Mouse (Mus musculus) ZHBTc4 (cell line): ENCODE data around the gene Zfhx3.

Experiments used
- DNase-seq: peaks from one replicate; pipeline ENCODE4 v3.0.0-alpha.2; 2011; ENCODE audit warnings: low read depth, low spot score

Zfhx3 gene

DNA sequence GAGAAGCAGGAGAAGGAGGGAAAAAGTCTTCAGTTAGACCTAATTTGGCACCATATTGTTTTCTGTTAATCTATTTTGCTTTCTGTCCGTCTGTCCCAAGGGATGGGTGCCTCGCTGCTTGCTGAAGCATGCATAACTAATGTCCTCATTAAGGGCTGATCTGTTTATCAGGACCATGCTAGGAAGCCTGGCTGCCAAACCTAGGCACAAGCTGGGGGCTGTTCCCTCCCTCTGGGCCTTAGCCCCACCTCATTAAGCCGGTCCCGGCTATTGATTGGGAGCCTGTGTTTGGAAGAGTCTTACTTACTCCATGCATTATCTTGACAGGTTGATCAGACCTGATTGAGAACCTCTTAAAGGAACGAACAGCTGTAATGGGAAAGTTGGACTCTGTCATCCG is 903.7 kb downstream of the Zfhx3 start:
- no peak for DNase-seq

- no peak for DNase-seq
Measured at GRCm38 (mm10) chr8:108846827-108847226, 904.4 kb downstream of the Zfhx3 start.

- DNase-seq = no peak
Measured at GRCm38 (mm10) chr8:108847356-108847755, 904.9 kb downstream of the Zfhx3 start.

DNA sequence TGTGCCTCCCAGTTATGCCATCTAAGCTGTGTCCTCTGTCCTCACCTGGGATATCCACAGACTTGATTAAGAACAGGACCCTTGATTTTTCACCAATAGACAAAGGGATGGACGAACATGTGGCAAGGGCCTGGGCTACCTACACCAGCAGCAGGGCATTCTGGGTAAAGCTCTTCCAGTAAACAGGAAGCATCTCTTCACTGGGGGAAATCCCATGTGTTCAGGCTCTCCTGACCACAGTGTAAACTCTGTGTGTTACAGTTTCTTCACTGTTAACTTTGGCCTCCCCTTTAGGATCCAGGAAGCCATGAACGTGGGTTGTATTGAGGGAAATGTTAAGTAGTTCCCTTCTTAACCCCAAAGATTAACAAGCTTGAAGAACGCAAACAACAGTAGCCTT is 906.0 kb downstream of the Zfhx3 start:
- no peak for DNase-seq

- no peak for DNase-seq
Measured at GRCm38 (mm10) chr8:108853028-108853427, 910.6 kb downstream of the Zfhx3 start.

DNA sequence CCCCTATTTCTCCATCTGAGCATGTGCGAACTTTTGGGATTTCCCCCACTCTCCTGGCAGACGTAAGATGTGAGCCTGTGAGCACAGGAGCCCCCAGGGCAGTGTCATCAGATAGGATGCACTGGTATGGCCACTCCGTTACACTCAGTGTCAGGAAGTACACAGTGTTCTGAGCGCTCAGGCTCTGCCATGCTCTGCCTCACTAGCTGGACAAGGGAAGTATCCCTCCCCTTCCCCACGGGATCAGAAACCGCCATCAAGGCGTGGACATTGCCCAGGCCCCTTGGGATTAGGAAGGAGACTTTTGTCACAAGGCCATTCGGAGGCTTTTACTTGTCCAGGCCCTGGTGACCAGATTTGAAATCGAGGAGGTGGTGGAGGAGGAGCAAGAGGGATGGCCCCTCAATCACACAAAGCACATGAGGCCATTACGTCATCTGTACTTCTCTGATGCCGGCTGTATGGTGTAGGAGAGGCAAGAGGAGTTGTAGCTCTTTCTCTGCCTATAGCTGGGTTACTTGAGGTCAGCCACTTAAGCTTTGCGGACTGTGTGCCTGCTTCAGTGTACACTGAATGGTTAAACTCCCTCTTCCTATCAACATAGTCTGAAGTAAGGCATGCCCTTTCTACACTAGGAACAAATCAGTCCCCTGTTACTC is 912.1 kb downstream of the Zfhx3 start:
- no peak for DNase-seq

DNA sequence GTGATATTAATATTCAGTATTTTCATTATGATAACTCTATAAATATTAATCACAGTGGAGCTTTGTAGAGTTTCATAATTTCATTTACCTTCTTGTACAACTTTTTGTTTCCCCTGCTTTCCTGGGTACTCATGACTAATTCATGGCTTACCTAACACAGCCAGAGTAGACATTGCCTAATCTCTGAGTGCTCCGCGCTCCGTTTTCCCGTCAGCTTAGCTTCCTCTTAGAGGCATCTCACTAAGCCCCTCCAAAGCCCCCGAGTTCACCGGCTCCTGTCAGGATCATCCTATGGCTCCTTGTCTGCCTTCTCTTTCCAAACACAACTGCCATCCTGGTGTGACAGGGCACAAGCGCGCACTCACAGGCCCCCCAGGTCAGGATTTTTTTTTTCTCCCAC is 916.6 kb downstream of the Zfhx3 start:
- no peak for DNase-seq

GRCm38 (mm10) chr8:108859983-108860382 is 917.5 kb downstream of the Zfhx3 start:
- no peak for DNase-seq

GRCm38 (mm10) chr8:108863440-108863839 is 921.0 kb downstream of the Zfhx3 start:
- DNase-seq = no peak

DNA sequence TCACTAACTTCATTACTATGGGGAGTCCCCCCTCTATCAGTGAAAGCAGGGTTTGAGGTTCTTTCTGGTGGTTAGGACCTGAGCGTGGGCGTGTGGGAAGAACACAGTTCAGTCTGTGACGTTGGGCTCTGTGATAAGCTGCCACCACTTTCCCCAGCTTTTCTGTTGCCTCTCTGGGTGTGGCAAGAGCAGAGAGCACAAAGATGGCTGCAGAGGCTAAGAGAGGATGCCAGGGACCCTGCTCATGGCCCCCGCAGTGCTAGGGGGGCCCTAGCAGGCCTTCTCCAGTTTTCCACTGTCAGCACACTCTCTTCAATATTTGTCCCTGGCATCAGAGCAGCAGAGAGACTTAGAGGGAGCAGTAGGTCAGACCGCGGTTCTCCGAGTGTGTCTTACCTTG is 924.0 kb downstream of the Zfhx3 start:
- no peak for DNase-seq

- DNase-seq = no peak
Measured at GRCm38 (mm10) chr8:108867482-108868258, 925.2 kb downstream of the Zfhx3 start.

DNA sequence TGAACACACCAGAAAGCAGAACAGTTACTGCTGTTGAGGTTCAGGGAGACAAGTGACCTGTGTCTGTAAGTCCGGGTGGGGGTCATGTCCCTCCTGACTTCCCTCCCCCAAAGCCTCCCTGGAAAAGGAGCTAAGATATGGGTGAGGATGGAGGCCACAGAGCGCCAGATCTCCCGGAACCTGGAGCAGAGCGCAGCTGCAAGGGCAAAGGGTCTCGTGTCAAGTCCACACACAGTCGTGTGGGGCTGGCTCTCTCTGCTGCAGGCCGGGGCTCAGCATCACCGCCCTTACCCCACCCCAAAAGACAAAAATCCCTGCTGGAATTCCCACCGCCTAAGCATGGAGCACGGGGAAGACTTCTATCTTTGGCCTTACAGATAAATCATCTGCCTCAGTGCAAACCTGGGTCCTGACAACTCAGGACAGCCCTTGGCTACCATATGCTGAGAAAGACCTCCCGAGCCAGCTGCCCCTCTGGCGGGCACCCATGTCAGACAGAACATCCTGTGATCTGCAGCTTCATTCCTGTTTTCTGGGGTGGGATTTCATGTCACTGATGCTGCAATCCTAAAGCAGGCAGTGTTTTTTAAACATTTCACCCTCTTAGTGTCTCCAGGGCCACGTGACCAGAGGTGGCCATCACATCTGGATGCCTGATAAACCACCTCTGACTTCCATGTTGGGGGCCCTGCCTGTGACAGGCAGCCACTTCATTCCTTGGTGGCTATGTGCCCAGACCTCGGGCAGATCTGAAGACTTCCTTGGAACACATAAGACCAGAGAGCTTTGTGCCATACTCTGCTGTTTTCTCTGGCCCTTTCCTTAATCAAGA is 926.0 kb downstream of the Zfhx3 start:
- no peak for DNase-seq

DNA sequence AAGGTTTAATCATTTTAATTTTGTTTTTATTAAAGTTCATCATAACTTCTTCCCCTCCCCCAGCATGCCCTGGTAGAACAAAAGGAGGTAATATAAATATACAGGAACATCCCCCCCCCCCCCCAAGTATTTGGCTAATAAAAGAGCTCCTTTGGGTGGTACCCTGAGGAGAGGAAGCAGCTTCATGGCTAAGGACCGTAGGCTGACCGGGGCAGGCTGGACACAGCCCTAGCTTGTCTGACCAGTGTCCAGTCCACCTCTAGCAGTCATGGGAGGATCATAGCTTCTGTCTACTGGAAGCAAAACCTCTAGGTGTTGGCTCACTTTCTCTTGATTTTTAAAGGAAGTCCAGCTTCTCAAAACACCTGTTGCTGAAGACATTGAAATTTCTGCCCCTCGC is 927.0 kb downstream of the Zfhx3 start:
- DNase-seq = no peak

- no peak for DNase-seq
Measured at GRCm38 (mm10) chr8:108869935-108870334, 927.5 kb downstream of the Zfhx3 start.

DNA sequence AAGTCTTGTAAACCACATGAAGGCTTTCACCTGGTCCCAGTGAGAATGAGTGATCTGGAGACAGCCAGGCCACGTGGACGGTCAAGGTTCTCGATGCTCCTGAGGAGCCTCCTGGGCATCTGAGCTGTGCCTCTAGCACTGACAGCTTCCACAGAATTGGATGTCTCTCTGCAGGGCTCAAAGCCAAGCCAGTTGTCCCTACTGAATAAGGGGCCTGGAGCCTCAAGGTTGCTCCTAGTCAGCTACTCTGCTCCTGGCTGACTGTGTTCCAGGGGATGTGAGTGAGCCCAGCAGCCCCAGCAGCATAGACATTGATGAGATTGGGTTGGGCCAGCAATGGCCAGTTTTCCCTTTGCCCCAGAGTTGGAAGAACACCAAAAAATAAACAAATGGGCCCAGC is 927.9 kb downstream of the Zfhx3 start:
- DNase-seq = no peak

DNA sequence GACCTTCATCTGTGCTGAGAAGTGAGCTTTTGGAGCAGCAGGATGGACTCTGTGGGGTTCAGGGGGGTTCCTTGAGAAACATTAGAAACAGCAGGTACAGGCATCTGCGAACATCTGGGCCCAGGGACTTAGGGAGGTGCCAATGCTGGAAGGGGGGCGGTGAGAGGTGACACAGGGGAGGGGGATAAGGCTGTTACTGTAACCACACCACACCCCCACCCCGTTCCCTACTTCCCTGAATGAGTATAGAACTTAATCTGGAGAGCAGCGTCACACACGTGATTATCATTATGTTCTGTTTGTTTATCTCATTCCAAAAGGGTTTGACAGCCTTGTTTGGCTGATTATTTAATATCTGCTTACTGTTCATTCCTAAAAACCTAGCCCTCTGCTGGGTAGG is 933.3 kb downstream of the Zfhx3 start:
- DNase-seq = no peak

DNA sequence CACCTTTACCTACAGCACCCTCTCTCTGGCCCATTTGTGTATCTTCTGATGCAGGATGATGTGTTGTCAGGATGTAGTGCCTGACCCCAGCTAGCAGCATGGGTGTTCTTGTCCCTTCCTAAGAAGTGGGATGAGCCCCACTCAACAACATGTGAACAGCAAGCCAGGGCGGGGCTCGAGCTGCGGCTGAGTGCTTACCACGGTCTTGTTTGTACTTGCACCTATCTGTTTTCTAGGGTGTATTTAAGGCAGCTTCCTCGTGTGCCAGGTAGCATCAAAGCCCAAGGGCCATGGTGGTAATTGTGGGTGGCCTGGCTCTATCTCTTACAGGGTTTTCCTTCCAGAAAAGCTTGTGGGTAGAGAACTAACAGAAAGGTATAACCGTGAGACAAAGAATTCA is 937.7 kb downstream of the Zfhx3 start:
- DNase-seq = no peak

- DNase-seq = no peak
Measured at GRCm38 (mm10) chr8:108881336-108881735, 938.9 kb downstream of the Zfhx3 start.

- no peak for DNase-seq
Measured at GRCm38 (mm10) chr8:108882073-108882472, 939.6 kb downstream of the Zfhx3 start.

DNA sequence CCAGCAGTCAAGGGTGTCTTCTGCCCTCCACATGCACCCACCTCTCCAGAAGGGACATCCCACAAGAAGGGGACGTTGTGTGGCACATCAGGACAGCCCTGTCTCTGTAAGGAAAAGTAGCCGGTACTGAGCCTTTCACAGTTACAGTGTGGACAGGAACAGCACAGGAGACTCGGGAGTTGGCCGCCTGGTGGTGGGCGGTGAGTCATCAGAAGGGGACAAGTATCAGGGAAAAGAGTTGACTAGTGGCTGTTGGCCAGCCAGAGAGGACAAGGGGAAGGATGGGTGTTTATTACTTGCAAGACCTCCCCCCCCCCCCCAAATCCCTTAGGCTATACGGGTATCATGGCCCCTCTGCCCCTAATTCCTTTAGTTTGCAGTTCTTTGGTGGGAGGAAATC is 940.9 kb downstream of the Zfhx3 start:
- DNase-seq = no peak

DNA sequence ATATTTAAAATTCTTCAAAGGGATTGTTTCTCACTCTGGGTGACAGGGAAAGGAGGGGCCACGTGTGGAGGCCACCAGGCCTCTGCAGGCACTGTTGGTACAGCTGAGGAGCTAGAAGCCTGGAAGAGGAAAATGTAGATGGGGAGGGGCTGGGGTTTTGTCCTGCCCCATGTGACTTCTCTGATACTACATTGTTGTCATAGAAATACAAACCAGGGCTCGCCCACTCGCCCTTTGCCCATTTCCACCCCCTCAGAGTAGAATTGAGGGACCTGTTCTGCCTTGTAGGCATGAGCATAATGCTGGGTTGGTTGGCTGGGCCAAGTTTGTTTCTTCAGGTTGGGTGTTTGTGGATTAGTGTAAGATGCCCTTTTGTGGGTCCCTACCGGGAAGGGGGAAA is 942.5 kb downstream of the Zfhx3 start:
- DNase-seq = no peak

GRCm38 (mm10) chr8:108885450-108885849 is 943.0 kb downstream of the Zfhx3 start:
- no peak for DNase-seq

GRCm38 (mm10) chr8:108885861-108886260 is 943.4 kb downstream of the Zfhx3 start:
- DNase-seq = no peak
